Mouse (Mus musculus) cerebellum, adult (tissue): ENCODE results near the gene Lrr1.
"Not testable (repeated sequence)": the region's sequence is repeated elsewhere in the genome, so short reads cannot be mapped to it uniquely, and the experiment has no call there.

ENCODE experiments used
- ATAC-seq: cut with Nextera tagmentation; 2 replicates; pipeline ENCODE4 v1.9.2; 2017; ENCODE audit warnings: mild to moderate bottlenecking, moderate library complexity, mixed read lengths; ENCODE audit not compliant: insufficient number of reproducible peaks, low FRiP score, low TSS enrichment

Gene Lrr1

GRCm38 (mm10) chr12:69160677-69161076 is 7.9 kb upstream of the Lrr1 start:
- ATAC-seq = not testable (repeated sequence)

GRCm38 (mm10) chr12:69163586-69163985 is 5.0 kb upstream of the Lrr1 start:
- ATAC-seq = not testable (repeated sequence)

DNA sequence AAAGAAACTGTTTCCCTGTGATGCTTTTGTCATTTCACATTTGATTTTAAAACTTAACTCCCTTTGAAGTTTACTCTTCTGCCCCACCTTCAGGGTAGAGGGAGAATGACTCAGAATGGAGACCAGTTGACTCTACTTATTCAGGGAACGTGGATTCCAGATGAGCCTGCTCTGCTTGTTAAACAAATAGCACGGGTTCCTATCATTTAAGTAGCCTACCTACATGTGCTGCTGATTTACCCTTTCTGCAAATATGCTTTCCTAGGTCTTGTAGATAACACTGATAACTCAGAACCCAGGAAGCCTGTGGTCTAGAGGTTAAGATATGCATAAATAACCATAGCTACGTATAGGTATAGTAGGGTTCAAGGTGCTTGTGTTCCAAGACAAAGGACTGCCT is 3.7 kb upstream of the Lrr1 start:
- no peak for ATAC-seq

GRCm38 (mm10) chr12:69166861-69167581 is 1.6 kb upstream of the Lrr1 start:
- not testable (repeated sequence) for ATAC-seq

DNA sequence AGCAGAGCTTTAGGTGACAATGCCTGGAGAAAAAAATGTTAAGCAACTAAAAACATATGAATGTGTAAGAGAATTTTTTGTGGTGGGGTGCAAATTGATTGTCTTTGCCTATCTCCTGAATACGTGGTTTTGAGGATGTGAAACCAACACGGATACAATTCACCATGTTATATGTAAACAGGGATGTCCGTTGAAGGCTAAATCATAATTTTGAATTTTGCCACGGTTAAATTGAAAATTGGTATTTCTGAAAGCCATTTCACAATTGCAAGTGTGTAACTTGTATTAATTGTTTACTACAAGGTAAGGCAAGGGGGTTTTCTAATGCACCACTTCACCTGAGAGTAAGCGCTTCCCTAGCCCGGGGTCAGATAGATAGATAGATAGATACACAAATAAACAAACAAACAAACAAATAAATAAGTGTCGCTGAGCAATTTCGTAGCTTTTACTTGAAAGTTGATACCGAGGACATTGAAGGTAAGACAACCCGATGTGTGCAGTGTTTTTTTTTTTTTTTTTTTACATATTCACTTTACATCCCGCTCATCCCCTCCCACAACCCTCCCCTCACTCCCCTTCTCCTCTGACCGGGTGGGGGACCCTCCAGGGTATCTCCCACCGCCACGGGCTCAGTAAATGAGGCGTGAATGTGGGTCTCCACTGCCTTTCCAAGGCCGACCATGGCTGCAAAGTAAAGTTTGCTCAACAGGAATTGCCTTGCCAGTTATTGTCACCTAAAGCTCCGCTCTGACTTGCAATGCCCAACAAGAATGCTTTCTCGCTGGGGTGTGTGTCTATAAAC is 756 bp upstream of the Lrr1 start:
- ATAC-seq = no peak

- ATAC-seq = no peak
Measured at GRCm38 (mm10) chr12:69171307-69171706, 2.7 kb downstream of the Lrr1 start.

DNA sequence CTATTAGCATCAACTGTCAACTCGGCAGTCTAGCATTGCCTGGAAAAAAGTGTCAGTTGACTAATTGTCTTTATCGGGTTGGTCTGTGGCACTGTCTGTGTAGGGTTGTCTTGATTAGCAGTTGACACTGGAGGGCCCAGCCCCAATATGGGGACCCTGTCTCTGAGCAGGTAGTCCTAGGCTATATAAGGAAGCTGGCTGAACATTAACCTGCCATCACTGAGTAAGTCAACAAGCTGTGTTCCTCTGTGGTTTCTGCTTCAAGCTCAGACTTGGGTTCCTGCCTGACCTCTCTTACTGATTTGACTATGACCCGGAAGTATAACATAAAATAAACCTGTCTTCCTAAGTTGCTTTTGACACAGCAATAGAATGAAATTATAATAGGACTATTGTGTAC is 7.4 kb downstream of the Lrr1 start:
- no peak for ATAC-seq

GRCm38 (mm10) chr12:69177526-69177925 is 8.9 kb downstream of the Lrr1 start:
- no peak for ATAC-seq

GRCm38 (mm10) chr12:69179371-69179770 is 10.8 kb downstream of the Lrr1 start:
- no peak for ATAC-seq

DNA sequence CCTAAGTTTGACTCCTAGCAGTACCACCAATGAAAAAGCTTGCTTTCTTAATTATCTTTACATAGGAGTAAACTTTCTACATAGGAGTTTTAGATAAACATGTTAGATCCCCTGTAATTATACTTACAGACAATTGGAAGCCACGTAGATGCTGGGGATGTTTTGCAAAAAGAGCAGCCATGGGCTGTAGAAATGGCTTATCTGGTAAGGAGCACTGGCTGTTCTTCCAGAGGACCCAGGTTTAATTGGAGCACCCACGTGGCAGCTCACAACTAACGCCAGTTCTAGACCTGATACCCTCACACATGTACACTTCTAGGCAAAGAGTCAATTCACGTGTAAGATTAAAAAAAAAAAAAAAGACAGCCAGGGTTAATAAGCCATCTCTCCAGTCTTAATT is 13.2 kb downstream of the Lrr1 start:
- no peak for ATAC-seq

DNA sequence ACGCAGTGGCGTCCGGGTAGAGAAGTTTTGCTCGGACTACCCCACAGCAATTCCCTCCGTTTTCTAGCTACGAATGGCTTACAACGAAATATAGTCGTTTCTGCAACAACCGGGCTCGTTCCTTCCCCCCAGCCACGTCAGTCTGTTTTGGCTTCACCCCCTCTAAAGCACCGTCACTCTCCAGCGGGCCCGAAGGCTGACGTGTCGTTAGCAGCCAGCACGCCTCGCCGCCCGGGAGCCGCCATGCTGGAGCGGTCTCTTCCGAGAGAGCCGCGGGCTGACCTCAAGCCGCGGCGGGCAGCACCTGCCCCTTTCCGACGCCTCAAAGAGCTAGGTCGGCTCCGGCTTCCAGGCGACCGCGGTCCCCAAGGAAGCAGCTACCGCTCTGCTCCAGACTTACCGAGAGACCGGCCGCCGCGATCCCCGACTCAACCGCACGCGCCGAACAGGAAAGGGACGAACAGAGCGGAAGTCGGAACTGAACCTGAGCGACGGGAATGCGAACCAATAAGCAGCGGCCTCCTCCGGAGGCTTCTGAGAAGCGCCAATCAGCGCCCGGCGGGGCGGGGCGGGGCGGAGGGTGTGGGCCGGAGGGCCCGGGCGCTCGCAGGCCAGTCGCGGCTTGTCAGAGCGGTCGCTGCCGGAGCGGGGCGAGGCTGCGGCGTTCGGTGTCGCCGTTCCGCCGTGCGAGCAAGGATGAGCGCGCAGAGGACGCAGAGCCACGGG is 15.1 kb downstream of the Lrr1 start, which contains the start of the genes Rpl36al and Mgat2:
TSS of gene Rpl36al (minus strand) at position 501 of the 726 bp plus-strand sequence.
TSS of gene Mgat2 (plus strand) at position 575 of the 726 bp plus-strand sequence.
- peak; percentile 99 for ATAC-seq

- peak; percentile 37; the same call in 1 of the 2 replicates for ATAC-seq
Measured at GRCm38 (mm10) chr12:69184342-69185295, 16.0 kb downstream of the Lrr1 start.

DNA sequence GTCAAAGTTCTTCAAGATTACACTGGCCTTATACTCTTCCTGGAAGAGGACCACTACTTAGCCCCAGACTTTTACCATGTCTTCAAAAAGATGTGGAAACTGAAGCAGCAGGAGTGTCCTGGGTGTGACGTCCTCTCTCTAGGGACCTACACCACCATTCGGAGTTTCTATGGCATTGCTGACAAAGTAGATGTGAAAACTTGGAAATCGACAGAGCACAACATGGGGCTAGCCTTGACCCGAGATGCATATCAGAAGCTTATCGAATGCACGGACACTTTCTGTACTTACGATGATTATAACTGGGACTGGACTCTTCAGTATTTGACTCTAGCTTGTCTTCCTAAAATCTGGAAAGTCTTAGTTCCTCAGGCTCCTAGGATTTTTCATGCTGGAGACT is 16.8 kb downstream of the Lrr1 start:
- no peak for ATAC-seq

GRCm38 (mm10) chr12:69186811-69187471 is 18.3 kb downstream of the Lrr1 start:
- no peak for ATAC-seq

DNA sequence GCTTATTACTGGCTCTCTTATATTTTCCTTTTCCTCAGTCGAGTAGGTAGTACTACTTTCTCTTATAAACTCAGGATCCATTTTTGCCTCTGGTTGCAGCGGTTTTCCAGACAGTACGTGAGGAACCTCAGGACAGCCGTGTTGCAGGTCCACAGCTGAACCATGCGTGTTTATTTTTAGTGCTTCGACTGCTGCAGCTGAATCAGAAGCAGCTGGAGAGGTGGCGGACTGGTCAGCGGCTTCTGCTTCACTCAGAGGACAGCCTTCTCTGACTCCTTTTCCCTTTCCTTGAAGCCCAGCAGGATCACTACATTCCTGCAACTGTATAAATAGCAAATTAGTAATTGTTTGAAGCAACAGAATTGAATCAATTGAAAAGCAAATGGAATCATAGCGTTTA is 21.5 kb downstream of the Lrr1 start:
- no peak for ATAC-seq

DNA sequence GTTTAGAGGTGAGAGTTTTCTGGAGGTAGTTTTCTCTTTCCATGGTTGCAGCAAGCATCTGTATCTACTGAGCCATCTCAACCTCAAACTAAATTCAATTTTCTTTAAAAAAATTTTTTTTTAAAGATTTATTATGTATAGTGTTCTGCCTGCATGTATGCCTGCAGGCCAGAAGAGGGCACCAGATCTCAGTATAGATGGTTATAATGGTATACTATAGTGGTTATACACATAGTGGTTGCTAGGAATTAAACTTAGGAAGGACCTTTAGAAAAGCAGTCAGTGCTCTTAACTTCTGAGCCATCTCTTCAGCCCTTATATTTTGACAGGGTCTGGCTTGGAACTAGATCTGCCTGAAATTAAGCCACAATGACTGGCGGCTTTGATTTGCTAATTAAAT is 21.9 kb downstream of the Lrr1 start:
- ATAC-seq = no peak

- ATAC-seq = no peak
Measured at GRCm38 (mm10) chr12:69191396-69191795, 22.8 kb downstream of the Lrr1 start.

- ATAC-seq = no peak
Measured at GRCm38 (mm10) chr12:69192637-69193036, 24.0 kb downstream of the Lrr1 start.
